Mouse (Mus musculus): ENCODE data around the gene Tmem163. TPM values are rescaled to one million over a fixed set of nuclear protein-coding genes. Genes with fewer than 3 reads are reported as not detected.
A peak's percentile ranks its signal among the peaks of the same experiment; 100 is the strongest.

Gene Tmem163
- polyA plus RNA-seq, 1 experiment = 5.7 TPM

- Histone ChIP-seq H3K4me3 (replicated peaks; ENCODE audit: control insufficient read depth, low read depth, low read length) (no peak overlapping the region), H3K4me1 (ENCODE audit: control insufficient read depth, insufficient read depth, low read length) (no peaks in the 10 kb centered on the region), H3K27ac (ENCODE audit: control insufficient read depth, insufficient read depth, low read depth, low read length, poor library complexity) (no peak overlapping the region)
- TF ChIP-seq CTCF (IDR thresholded peaks at IDR 0.05; ENCODE audit: control insufficient read depth, insufficient read depth, low read length) (no peak), POLR2A (IDR thresholded peaks at IDR 0.05; ENCODE audit: borderline replicate concordance, control insufficient read depth, low read depth, low read length) (no peak)
- 77% methylated on average over 4 of the region's 4 CpGs for WGBS
Measured at GRCm38 (mm10) chr1:127541522-127541921, 137.8 kb downstream of the Tmem163 start.

GRCm38 (mm10) chr1:127537204-127538038, 141.9 kb downstream of the Tmem163 start:
- Histone ChIP-seq H3K4me1 (ENCODE audit: control insufficient read depth, insufficient read depth, low read length) (no peaks in the 10 kb centered on the region), H3K27ac (ENCODE audit: control insufficient read depth, insufficient read depth, low read depth, low read length, poor library complexity) (no peak overlapping the region)
- WGBS = 66% methylated on average over 17 of the region's 17 CpGs

GRCm38 (mm10) chr1:127536448-127536847, 142.9 kb downstream of the Tmem163 start:
- Histone ChIP-seq H3K4me1 (ENCODE audit: control insufficient read depth, insufficient read depth, low read length) (no peaks in the 10 kb centered on the region), H3K4me3 (replicated peaks; ENCODE audit: control insufficient read depth, low read depth, low read length) (no peak overlapping the region), H3K27ac (ENCODE audit: control insufficient read depth, insufficient read depth, low read depth, low read length, poor library complexity) (no peak overlapping the region)
- TF ChIP-seq CTCF (IDR thresholded peaks at IDR 0.05; ENCODE audit: control insufficient read depth, insufficient read depth, low read length) (no peak), POLR2A (IDR thresholded peaks at IDR 0.05; ENCODE audit: borderline replicate concordance, control insufficient read depth, low read depth, low read length) (no peak)
- WGBS = 54% methylated on average over 5 of the region's 5 CpGs

More at GRCm38 (mm10) chr1:127537204-127538038, 141.9 kb downstream of the Tmem163 start:
- TF ChIP-seq CTCF (IDR thresholded peaks at IDR 0.05; ENCODE audit: control insufficient read depth, insufficient read depth, low read length) = no peak
- no peak for TF ChIP-seq POLR2A (IDR thresholded peaks at IDR 0.05; ENCODE audit: borderline replicate concordance, control insufficient read depth, low read depth, low read length)
- no peak overlapping the region for H3K4me3 ChIP-seq (replicated peaks; ENCODE audit: control insufficient read depth, low read depth, low read length)

GRCm38 (mm10) chr1:127531723-127532122, 147.6 kb downstream of the Tmem163 start:
- no peak overlapping the region for H3K4me3 ChIP-seq (replicated peaks; ENCODE audit: control insufficient read depth, low read depth, low read length)
- TF ChIP-seq CTCF (IDR thresholded peaks at IDR 0.05; ENCODE audit: control insufficient read depth, insufficient read depth, low read length) = no peak
- no peak for TF ChIP-seq POLR2A (IDR thresholded peaks at IDR 0.05; ENCODE audit: borderline replicate concordance, control insufficient read depth, low read depth, low read length)
- H3K4me1 ChIP-seq (ENCODE audit: control insufficient read depth, insufficient read depth, low read length) = no peaks in the 10 kb centered on the region; the same call in 1 of the 2 replicates
- H3K27ac ChIP-seq (ENCODE audit: control insufficient read depth, insufficient read depth, low read depth, low read length, poor library complexity) = no peak overlapping the region
- 79% methylated on average over 5 of the region's 5 CpGs for WGBS

- Histone ChIP-seq H3K4me1 (ENCODE audit: control insufficient read depth, insufficient read depth, low read length) (no peaks in the 10 kb centered on the region; the same call in 1 of the 2 replicates), H3K4me3 (replicated peaks; ENCODE audit: control insufficient read depth, low read depth, low read length) (no peak overlapping the region), H3K27ac (ENCODE audit: control insufficient read depth, insufficient read depth, low read depth, low read length, poor library complexity) (no peak overlapping the region)
- TF ChIP-seq CTCF (IDR thresholded peaks at IDR 0.05; ENCODE audit: control insufficient read depth, insufficient read depth, low read length) = no peak
- no peak for TF ChIP-seq POLR2A (IDR thresholded peaks at IDR 0.05; ENCODE audit: borderline replicate concordance, control insufficient read depth, low read depth, low read length)
- 78% methylated on average over 14 of the region's 14 CpGs for WGBS
Measured at GRCm38 (mm10) chr1:127530849-127531580, 148.3 kb downstream of the Tmem163 start.

- Histone ChIP-seq H3K4me1 (ENCODE audit: control insufficient read depth, insufficient read depth, low read length) (no peaks in the 10 kb centered on the region; the same call in 1 of the 2 replicates), H3K4me3 (replicated peaks; ENCODE audit: control insufficient read depth, low read depth, low read length) (no peak overlapping the region), H3K27ac (ENCODE audit: control insufficient read depth, insufficient read depth, low read depth, low read length, poor library complexity) (no peak overlapping the region)
- WGBS = 79% methylated on average over 8 of the region's 8 CpGs
- TF ChIP-seq POLR2A (IDR thresholded peaks at IDR 0.05; ENCODE audit: borderline replicate concordance, control insufficient read depth, low read depth, low read length) (no peak), CTCF (IDR thresholded peaks at IDR 0.05; ENCODE audit: control insufficient read depth, insufficient read depth, low read length) (no peak)
Measured at GRCm38 (mm10) chr1:127523364-127523763, 156.0 kb downstream of the Tmem163 start.

GRCm38 (mm10) chr1:127514888-127515287, 164.5 kb downstream of the Tmem163 start:
- TF ChIP-seq POLR2A (IDR thresholded peaks at IDR 0.05; ENCODE audit: borderline replicate concordance, control insufficient read depth, low read depth, low read length) (no peak), CTCF (IDR thresholded peaks at IDR 0.05; ENCODE audit: control insufficient read depth, insufficient read depth, low read length) (no peak)
- Histone ChIP-seq H3K27ac (ENCODE audit: control insufficient read depth, insufficient read depth, low read depth, low read length, poor library complexity) (peak overlapping the region; percentile 57), H3K4me3 (replicated peaks; ENCODE audit: control insufficient read depth, low read depth, low read length) (peak overlapping the region; percentile 8), H3K4me1 (ENCODE audit: control insufficient read depth, insufficient read depth, low read length) (peaks cover 8% of the 10 kb centered on the region)
- WGBS = 89% methylated on average over 10 of the region's 10 CpGs

GRCm38 (mm10) chr1:127514479-127514878, 164.9 kb downstream of the Tmem163 start:
- Histone ChIP-seq H3K4me1 (ENCODE audit: control insufficient read depth, insufficient read depth, low read length) (peaks cover 8% of the 10 kb centered on the region), H3K4me3 (replicated peaks; ENCODE audit: control insufficient read depth, low read depth, low read length) (no peak overlapping the region), H3K27ac (ENCODE audit: control insufficient read depth, insufficient read depth, low read depth, low read length, poor library complexity) (peak overlapping the region; percentile 94)
- TF ChIP-seq POLR2A (IDR thresholded peaks at IDR 0.05; ENCODE audit: borderline replicate concordance, control insufficient read depth, low read depth, low read length) (no peak), CTCF (IDR thresholded peaks at IDR 0.05; ENCODE audit: control insufficient read depth, insufficient read depth, low read length) (no peak)
- 20% methylated on average over 3 of the region's 3 CpGs for WGBS
